Mouse (Mus musculus) heart, adult 2 months (tissue): ENCODE measurements around the gene Kcnq1.

Experiments used
- CTCF ChIP-seq: fragments of 200-600 bp; IDR thresholded peaks from 2 replicates; pipeline ENCODE4 v1.8.1; 2022; ENCODE audit warnings: antibody characterized with exemption, mild to moderate bottlenecking, moderate library complexity
- POLR2A ChIP-seq: fragments of 200-500 bp; IDR thresholded peaks from 2 replicates; pipeline ENCODE4 v1.6.1; 2011; ENCODE audit warnings: mild to moderate bottlenecking, low read depth, low read length, control low read depth; ENCODE audit not compliant: insufficient read depth

- TF ChIP-seq POLR2A (no peak), CTCF (no peak)
Measured at GRCm38 (mm10) chr7:143428814-143429499, 322.8 kb downstream of the Kcnq1 start.
